Mouse (Mus musculus) liver, embryonic 14.5 days (tissue): ENCODE data around the gene Gm5414. TPM values are rescaled to one million over a fixed set of nuclear protein-coding genes. Genes with fewer than 3 reads are reported as not detected.

Experiments used
- ATAC-seq: fragments of 200-750 bp; cut with Nextera tagmentation; 2 replicates; pipeline ENCODE4 v1.8.0; 2017; ENCODE audit warnings: moderate number of reproducible peaks, mild to moderate bottlenecking, moderate library complexity; ENCODE audit not compliant: insufficient read depth
- DNase-seq, 3 experiments: peaks; one replicate each; pipeline ENCODE4 v3.0.0-alpha.2; 2012 to 2013; ENCODE audit warnings: low read depth in 3 of 3, low spot score in 3 of 3
- H3K27ac ChIP-seq: fragments of 300-500 bp; sonication (generic); 2 replicates; pipeline ENCODE4 v1.5.1; 2014; ENCODE audit warnings: moderate library complexity, mild to moderate bottlenecking, control low read depth, inconsistent platforms
- H3K27me3 ChIP-seq: fragments of 300-500 bp; sonication (generic); 2 replicates; pipeline ENCODE4 v1.6.1; 2014; ENCODE audit warnings: mild to moderate bottlenecking, low read length, moderate library complexity; ENCODE audit not compliant: control insufficient read depth, insufficient read depth
- H3K36me3 ChIP-seq: fragments of 300-500 bp; sonication (generic); replicated peaks from 2 replicates; pipeline ENCODE4 v1.6.1; 2014; ENCODE audit warnings: low read depth; ENCODE audit not compliant: control insufficient read depth, insufficient read depth
- H3K4me1 ChIP-seq, 2 experiments: fragments of 200-500 bp in 1 of 2; fragments of 300-500 bp in 1 of 2; sonication (generic) in 1 of 2; replicated peaks; 2 replicates each; pipeline ENCODE4 v1.6.1; 2012 to 2014; ENCODE audit warnings: antibody characterized with exemption in 1 of 2, inconsistent platforms in 1 of 2, low read length in 1 of 2; ENCODE audit not compliant: control insufficient read depth in 2 of 2, insufficient read depth in 2 of 2
- H3K4me2 ChIP-seq: fragments of 300-500 bp; sonication (generic); 2 replicates; pipeline ENCODE4 v1.6.1; 2014; ENCODE audit warnings: low read depth, mild to moderate bottlenecking, control low read depth, moderate library complexity
- H3K4me3 ChIP-seq, 2 experiments: fragments of 200-500 bp in 1 of 2; fragments of 300-500 bp in 1 of 2; sonication (generic) in 1 of 2; 2 replicates each; pipeline ENCODE4 v1.5.1; 2012 to 2014; ENCODE audit warnings: low read depth in 2 of 2, low read length in 2 of 2, mild to moderate bottlenecking in 2 of 2, control low read depth in 1 of 2, inconsistent platforms in 1 of 2, moderate library complexity in 1 of 2; ENCODE audit not compliant: insufficient read depth in 1 of 2
- H3K9ac ChIP-seq: fragments of 300-500 bp; sonication (generic); replicated peaks from 2 replicates; pipeline ENCODE4 v1.6.1; 2014; ENCODE audit warnings: mild to moderate bottlenecking, control low read depth, moderate library complexity
- H3K9me3 ChIP-seq: fragments of 300-500 bp; sonication (generic); 2 replicates; pipeline ENCODE4 v1.6.1; 2016; ENCODE audit warnings: low read length, mixed read lengths; ENCODE audit not compliant: control insufficient read depth
- CTCF ChIP-seq: IDR thresholded peaks from 2 replicates; pipeline ENCODE4 v1.5.1; 2016; ENCODE audit warnings: antibody characterized with exemption, low read depth, control low read depth
- EP300 ChIP-seq: IDR thresholded peaks from 2 replicates; pipeline ENCODE4 v1.6.1; 2016; ENCODE audit warnings: antibody characterized with exemption, low read depth
- WGBS: fragments of 180-500 bp; shearing (Covaris S2); extraction: QIAGEN DNeasy Blood & Tissue Kit; methylation state at CpG from one replicate; pipeline ENCODE4 v1.1.7; 2014; ENCODE audit not compliant: insufficient replicate concordance; 5-methylcytosine and 5-hydroxymethylcytosine counted together
- microRNA-seq: library from miRNA; unstranded; fragments of <30 nt; microRNA quantifications from one replicate; pipeline ENCODE4, GENCODE M21; 2016
- polyA plus RNA-seq, 2 experiments: library from polyadenylated mRNA; depleted of rRNA in 1 of 2; stranded (reverse) in 1 of 2; unstranded in 1 of 2; fragments of >200 nt; fragmentation: Nextera tagmentation in 1 of 2; extraction: Ambion mirVana in 1 of 2; gene quantifications; 2 replicates each; pipeline versions ENCODE4 v1.2.1 to v1.2.3; 2012 to 2014

The Gm5414 gene
- polyA plus RNA-seq, 2 experiments, result not detected

- Histone ChIP-seq H3K9ac (no peak overlapping the region), H3K4me2 (no peak overlapping the region), H3K36me3 (no peaks in the 10 kb centered on the region), H3K4me3 (no peak overlapping the region), H3K9me3 (no peaks in the 10 kb centered on the region), H3K27me3 (no peaks in the 10 kb centered on the region), H3K4me1 (no peaks in the 10 kb centered on the region), H3K27ac (no peak overlapping the region)
- DNase-seq (no peak), ATAC-seq (no peak)
- TF ChIP-seq EP300 (no peak), CTCF (0 out of 2 replicates have a peak, but pooled peaks have one; percentile 4)
- WGBS, result 15% methylated on average over 2 of the region's 2 CpGs
Measured at GRCm38 (mm10) chr15:101584456-101584855, 43.5 kb downstream of the Gm5414 start.

- Histone ChIP-seq H3K27ac (no peak overlapping the region), H3K27me3 (no peaks in the 10 kb centered on the region), H3K9ac (no peak overlapping the region), H3K4me3 (no peak overlapping the region), H3K9me3 (no peaks in the 10 kb centered on the region), H3K36me3 (no peaks in the 10 kb centered on the region), H3K4me1 (no peaks in the 10 kb centered on the region), H3K4me2 (no peak overlapping the region)
- ATAC-seq (no peak), DNase-seq (no peak)
- TF ChIP-seq EP300, result no peak
- no peak for TF ChIP-seq CTCF
- WGBS, result 45% methylated on average over 8 of the region's 8 CpGs
Measured at GRCm38 (mm10) chr15:101583211-101583965, 44.6 kb downstream of the Gm5414 start.

GRCm38 (mm10) chr15:101581701-101582100 is 46.3 kb downstream of the Gm5414 start:
- DNase-seq (no peak), ATAC-seq (no peak)
- no peak overlapping the region for H3K27ac ChIP-seq
- WGBS, result 55% methylated on average over 3 of the region's 3 CpGs
- H3K36me3 ChIP-seq, result no peaks in the 10 kb centered on the region
- H3K27me3 ChIP-seq, result no peaks in the 10 kb centered on the region
- H3K4me2 ChIP-seq, result no peak overlapping the region
- no peak overlapping the region for H3K4me3 ChIP-seq
- H3K4me1 ChIP-seq, result no peaks in the 10 kb centered on the region
- TF ChIP-seq CTCF (no peak), EP300 (no peak)
- no peak overlapping the region for H3K9ac ChIP-seq
- no peaks in the 10 kb centered on the region for H3K9me3 ChIP-seq

GRCm38 (mm10) chr15:101575506-101575905 is 52.5 kb downstream of the Gm5414 start:
- no peak overlapping the region for H3K4me3 ChIP-seq
- DNase-seq, result no peak
- no peaks in the 10 kb centered on the region for H3K27me3 ChIP-seq
- H3K4me1 ChIP-seq, result no peaks in the 10 kb centered on the region
- 55% methylated on average over 5 of the region's 5 CpGs for WGBS
- no peak overlapping the region for H3K27ac ChIP-seq
- no peak overlapping the region for H3K9ac ChIP-seq
- no peaks in the 10 kb centered on the region for H3K36me3 ChIP-seq
- H3K9me3 ChIP-seq, result no peaks in the 10 kb centered on the region
- no peak overlapping the region for H3K4me2 ChIP-seq
- TF ChIP-seq CTCF (no peak), EP300 (no peak)
- ATAC-seq, result no peak

Small RNA genes within 50 kb of the gene (microRNA-seq; reads per million reads assigned to microRNA genes)
- gene Gm44383 (not detected), gene Gm44479 (not detected)

Other genes starting within 250 kb of the Gm5414 start
- gene Krt7, start 217.1 kb downstream of the Gm5414 start, polyA plus RNA-seq (2012; rRNA removed), result 0.82 and 0.85 TPM in 2 replicates
- 1.5 TPM in 2 replicates for gene Krt7, start 217.1 kb downstream of the Gm5414 start, polyA plus RNA-seq (2014; fragmentation: Nextera tagmentation; extraction: Ambion mirVana)
- not detected in 2 replicates for gene Krt87, start 189.4 kb downstream of the Gm5414 start, polyA plus RNA-seq (2012; rRNA removed)
- gene Krt87, start 189.4 kb downstream of the Gm5414 start, polyA plus RNA-seq (2014; fragmentation: Nextera tagmentation; extraction: Ambion mirVana), result not detected in 2 replicates
- not detected in 2 replicates for gene Krt88, start 180.4 kb downstream of the Gm5414 start, polyA plus RNA-seq (2012; rRNA removed)
- gene Krt88, start 180.4 kb downstream of the Gm5414 start, polyA plus RNA-seq (2014; fragmentation: Nextera tagmentation; extraction: Ambion mirVana), result not detected in 2 replicates
- not detected in 2 replicates for gene Krt81, start 164.4 kb downstream of the Gm5414 start, polyA plus RNA-seq (2012; rRNA removed)
- gene Krt81, start 164.4 kb downstream of the Gm5414 start, polyA plus RNA-seq (2014; fragmentation: Nextera tagmentation; extraction: Ambion mirVana), result not detected in 2 replicates
- not detected in 2 replicates for gene Krt86, start 154.7 kb downstream of the Gm5414 start, polyA plus RNA-seq (2012; rRNA removed)
- gene Krt86, start 154.7 kb downstream of the Gm5414 start, polyA plus RNA-seq (2014; fragmentation: Nextera tagmentation; extraction: Ambion mirVana), result not detected in 2 replicates
- 0.03 TPM in 1 of 2 replicates, not detected in the other for gene Krt83, start 136.7 kb downstream of the Gm5414 start, polyA plus RNA-seq (2012; rRNA removed)
- 0.30 TPM in 1 of 2 replicates, not detected in the other for gene Krt83, start 136.7 kb downstream of the Gm5414 start, polyA plus RNA-seq (2014; fragmentation: Nextera tagmentation; extraction: Ambion mirVana)
- gene Gm49425, start 110.9 kb downstream of the Gm5414 start, polyA plus RNA-seq (2012; rRNA removed), result not detected in 2 replicates
- gene Gm49425, start 110.9 kb downstream of the Gm5414 start, polyA plus RNA-seq (2014; fragmentation: Nextera tagmentation; extraction: Ambion mirVana), result not detected in 2 replicates
- gene Krt84, start 95.4 kb downstream of the Gm5414 start, polyA plus RNA-seq (2012; rRNA removed), result not detected in 2 replicates
- not detected in 2 replicates for gene Krt84, start 95.4 kb downstream of the Gm5414 start, polyA plus RNA-seq (2014; fragmentation: Nextera tagmentation; extraction: Ambion mirVana)
- not detected in 2 replicates for gene Krt82, start 77.5 kb downstream of the Gm5414 start, polyA plus RNA-seq (2012; rRNA removed)
- gene Krt82, start 77.5 kb downstream of the Gm5414 start, polyA plus RNA-seq (2014; fragmentation: Nextera tagmentation; extraction: Ambion mirVana), result not detected in 2 replicates
- not detected in 2 replicates for gene Krt90, start 65.2 kb downstream of the Gm5414 start, polyA plus RNA-seq (2012; rRNA removed)
- not detected in 2 replicates for gene Krt90, start 65.2 kb downstream of the Gm5414 start, polyA plus RNA-seq (2014; fragmentation: Nextera tagmentation; extraction: Ambion mirVana)
- not detected in 2 replicates for gene Krt75, start 54.3 kb downstream of the Gm5414 start, polyA plus RNA-seq (2012; rRNA removed)
- gene Krt75, start 54.3 kb downstream of the Gm5414 start, polyA plus RNA-seq (2014; fragmentation: Nextera tagmentation; extraction: Ambion mirVana), result not detected in 2 replicates
- gene Gm5478, start 19.2 kb upstream of the Gm5414 start, polyA plus RNA-seq (2012; rRNA removed), result not detected in 2 replicates
- gene Gm5478, start 19.2 kb upstream of the Gm5414 start, polyA plus RNA-seq (2014; fragmentation: Nextera tagmentation; extraction: Ambion mirVana), result not detected in 2 replicates
- not detected in 2 replicates for gene Krt6b, start 52.1 kb upstream of the Gm5414 start, polyA plus RNA-seq (2012; rRNA removed)
- gene Krt6b, start 52.1 kb upstream of the Gm5414 start, polyA plus RNA-seq (2014; fragmentation: Nextera tagmentation; extraction: Ambion mirVana), result not detected in 2 replicates
- gene Krt6a, start 66.1 kb upstream of the Gm5414 start, polyA plus RNA-seq (2012; rRNA removed), result 0.01 TPM in 1 of 2 replicates, not detected in the other
- not detected in 2 replicates for gene Krt6a, start 66.1 kb upstream of the Gm5414 start, polyA plus RNA-seq (2014; fragmentation: Nextera tagmentation; extraction: Ambion mirVana)
- 0.36 and 0.45 TPM in 2 replicates for gene Krt5, start 84.7 kb upstream of the Gm5414 start, polyA plus RNA-seq (2012; rRNA removed)
- not detected in 2 replicates for gene Krt5, start 84.7 kb upstream of the Gm5414 start, polyA plus RNA-seq (2014; fragmentation: Nextera tagmentation; extraction: Ambion mirVana)
- gene Krt71, start 114.9 kb upstream of the Gm5414 start, polyA plus RNA-seq (2012; rRNA removed), result not detected in 2 replicates
- gene Krt71, start 114.9 kb upstream of the Gm5414 start, polyA plus RNA-seq (2014; fragmentation: Nextera tagmentation; extraction: Ambion mirVana), result not detected in 2 replicates
- not detected in 2 replicates for gene Krt72, start 158.3 kb upstream of the Gm5414 start, polyA plus RNA-seq (2012; rRNA removed)
- not detected in 2 replicates for gene Krt72, start 158.3 kb upstream of the Gm5414 start, polyA plus RNA-seq (2014; fragmentation: Nextera tagmentation; extraction: Ambion mirVana)
- gene Krt73, start 174.2 kb upstream of the Gm5414 start, polyA plus RNA-seq (2012; rRNA removed), result not detected in 2 replicates
- gene Krt73, start 174.2 kb upstream of the Gm5414 start, polyA plus RNA-seq (2014; fragmentation: Nextera tagmentation; extraction: Ambion mirVana), result not detected in 2 replicates
- gene Krt2, start 190.0 kb upstream of the Gm5414 start, polyA plus RNA-seq (2012; rRNA removed), result not detected in 2 replicates
- gene Krt2, start 190.0 kb upstream of the Gm5414 start, polyA plus RNA-seq (2014; fragmentation: Nextera tagmentation; extraction: Ambion mirVana), result not detected in 2 replicates
- gene Krt1, start 222.6 kb upstream of the Gm5414 start, polyA plus RNA-seq (2012; rRNA removed), result 0.02 and 0.04 TPM in 2 replicates
- not detected in 2 replicates for gene Krt1, start 222.6 kb upstream of the Gm5414 start, polyA plus RNA-seq (2014; fragmentation: Nextera tagmentation; extraction: Ambion mirVana)
- 0.01 TPM in 2 replicates for gene Krt77, start 241.5 kb upstream of the Gm5414 start, polyA plus RNA-seq (2012; rRNA removed)
- not detected in 2 replicates for gene Krt77, start 241.5 kb upstream of the Gm5414 start, polyA plus RNA-seq (2014; fragmentation: Nextera tagmentation; extraction: Ambion mirVana)